Mouse (Mus musculus): ENCODE data around the gene Hspa1l. TPM values are rescaled to one million over a fixed set of nuclear protein-coding genes. Genes with fewer than 3 reads are reported as not detected.

Hspa1l gene
- total and polyA plus RNA-seq, 3 experiments = 0.15 to 1.6 TPM; not detected in 1

GRCm38 (mm10) chr17:35016376-35016775 lies 43.9 kb downstream of the Hspa1l start, which contains the start of gene Vwa7:
Vwa7 (plus strand) TSS chr17:35016579.
- Histone ChIP-seq H3K36me3 (ENCODE audit: control insufficient read depth in 1 of 2, insufficient read depth in 2 of 2, low read length in 2 of 2) (peaks cover 0 to 13% of the 10 kb centered on the region in 2 experiments; a peak in 3 of 4 replicates), H3K27me3 (ENCODE audit: control insufficient read depth in 1 of 2, insufficient read depth in 2 of 2, low read length in 2 of 2) (no peaks in the 10 kb centered on the region), H3K79me2 (ENCODE audit: control insufficient read depth, insufficient read depth, low read length, poor library complexity) (no peaks in the 10 kb centered on the region), H3K9me3 (replicated peaks; ENCODE audit: insufficient read depth, low read length) (no peaks in the 10 kb centered on the region), H3K4me1 (ENCODE audit: control insufficient read depth in 1 of 2, insufficient read depth in 2 of 2, low read length in 2 of 2) (peaks cover 0 to 23% of the 10 kb centered on the region in 2 experiments; a peak in 3 of 4 replicates), H3K27ac (ENCODE audit: control insufficient read depth, low read depth, low read length) (no peak within 1 kb of the TSS), H3K9ac (ENCODE audit: control insufficient read depth, low read depth, low read length, poor library complexity, severe bottlenecking) (0 out of 2 replicates have a peak within 1 kb of the TSS, but pooled peaks have one; percentile 14), H3K4me3 (ENCODE audit: control insufficient read depth in 1 of 2, insufficient read depth in 1 of 2, low read depth in 2 of 2, low read length in 2 of 2) (no peak within 1 kb of the TSS)
- TF ChIP-seq TBP (IDR thresholded peaks at IDR 0.05; ENCODE audit: low read depth, low read length) = no peak
- no peak for TF ChIP-seq BHLHE40 (IDR thresholded peaks at IDR 0.05; ENCODE audit: borderline replicate concordance, low read depth, low read length)
- no peak for TF ChIP-seq MAZ (IDR thresholded peaks at IDR 0.05; ENCODE audit: low read depth, low read length)
- TF ChIP-seq ZC3H11A (IDR thresholded peaks at IDR 0.05; ENCODE audit: low read depth, low read length) = no peak
- no peak for TF ChIP-seq MYC (IDR thresholded peaks at IDR 0.05; ENCODE audit: low read depth, low read length)
- TF ChIP-seq TCF12 (IDR thresholded peaks at IDR 0.05; ENCODE audit: low read depth, low read length) = no peak
- TF ChIP-seq NELFE (IDR thresholded peaks at IDR 0.05; ENCODE audit: low read depth, low read length) = no peak
- no peak for TF ChIP-seq E2F4 (IDR thresholded peaks at IDR 0.05; ENCODE audit: borderline replicate concordance, low read depth, low read length)
- DNase-seq (ENCODE audit: low read depth, low spot score) = peak; percentile 56

- no peak for TF ChIP-seq MAZ (IDR thresholded peaks at IDR 0.05; ENCODE audit: low read depth, low read length)
- peak; percentile 66 for TF ChIP-seq POLR2AphosphoS2 (IDR thresholded peaks at IDR 0.05; ENCODE audit: low read length)
- peak in 1 of 2 experiments; percentile 31; a peak in 1 of 4 replicates for TF ChIP-seq POLR2A (IDR thresholded peaks at IDR 0.05; ENCODE audit: control insufficient read depth in 1 of 2, insufficient read depth in 1 of 2, low read depth in 1 of 2, low read length in 2 of 2, poor library complexity in 1 of 2)
- TF ChIP-seq ETS1 (IDR thresholded peaks at IDR 0.05; ENCODE audit: low read depth, low read length) = no peak
- TF ChIP-seq CTCF (IDR thresholded peaks at IDR 0.05 in 2 of 3, conservative IDR thresholded peaks at IDR 0.05 in 1 of 3; ENCODE audit: control insufficient read depth in 1 of 3, insufficient read depth in 1 of 3, low read depth in 2 of 3, low read length in 3 of 3, poor library complexity in 1 of 3, severe bottlenecking in 1 of 3) = no peak
- no peak for TF ChIP-seq UBTF (IDR thresholded peaks at IDR 0.05; ENCODE audit: borderline replicate concordance, insufficient read depth, low read depth, low read length)
- TF ChIP-seq GATA1 (IDR thresholded peaks at IDR 0.05; ENCODE audit: low read depth, low read length) = no peak
- no peak for TF ChIP-seq MYC (IDR thresholded peaks at IDR 0.05; ENCODE audit: low read depth, low read length)
- TF ChIP-seq TCF12 (IDR thresholded peaks at IDR 0.05; ENCODE audit: low read depth, low read length) = no peak
- no peak for TF ChIP-seq ZNF384 (IDR thresholded peaks at IDR 0.05; ENCODE audit: low read depth, low read length)
- no peak for TF ChIP-seq EP300 (IDR thresholded peaks at IDR 0.05; ENCODE audit: low read depth in 1 of 2, low read length in 2 of 2)
- no peak for TF ChIP-seq CHD2 (IDR thresholded peaks at IDR 0.05; ENCODE audit: low read length)
- no peak for DNase-seq (ENCODE audit: low read depth, low spot score)
- Histone ChIP-seq H3K9me3 (replicated peaks; ENCODE audit: insufficient read depth, low read length) (no peaks in the 10 kb centered on the region), H3K79me2 (ENCODE audit: control insufficient read depth, insufficient read depth, low read length, poor library complexity) (no peaks in the 10 kb centered on the region), H3K27ac (ENCODE audit: control insufficient read depth, low read depth, low read length) (no peak overlapping the region), H3K27me3 (ENCODE audit: control insufficient read depth in 1 of 2, insufficient read depth in 2 of 2, low read length in 2 of 2) (no peaks in the 10 kb centered on the region), H3K9ac (ENCODE audit: control insufficient read depth, low read depth, low read length, poor library complexity, severe bottlenecking) (0 out of 2 replicates have a peak overlapping the region, but pooled peaks have one; percentile 14), H3K4me1 (ENCODE audit: control insufficient read depth in 1 of 2, insufficient read depth in 2 of 2, low read length in 2 of 2) (peaks cover 0 to 23% of the 10 kb centered on the region in 2 experiments; a peak in 3 of 4 replicates), H3K36me3 (ENCODE audit: control insufficient read depth in 1 of 2, insufficient read depth in 2 of 2, low read length in 2 of 2) (peaks cover 0 to 13% of the 10 kb centered on the region in 2 experiments; a peak in 3 of 4 replicates), H3K4me3 (ENCODE audit: control insufficient read depth in 1 of 2, insufficient read depth in 1 of 2, low read depth in 2 of 2, low read length in 2 of 2) (no peak overlapping the region)
Measured at GRCm38 (mm10) chr17:35016791-35017705, 44.5 kb downstream of the Hspa1l start.

Data from MEL (cell line).